Mouse (Mus musculus) spleen, postnatal 10 days (tissue): ENCODE results near the gene Pgam5.

ENCODE experiments used
- DNase-seq, 2 experiments: peaks; one replicate each; pipeline ENCODE4 v3.0.0; 2021 to 2022; ENCODE audit warnings: low spot score in 2 of 2

The Pgam5 gene

GRCm38 (mm10) chr5:110269141-110270101 lies at the start of gene Pgam5:
Gene Pgam5, minus strand, starts transcription at chr5:110269913.
- DNase-seq: peak; percentile 86 to 94

- no peak for DNase-seq
Measured at GRCm38 (mm10) chr5:110313127-110313526, 43.4 kb upstream of the Pgam5 start.

DNA sequence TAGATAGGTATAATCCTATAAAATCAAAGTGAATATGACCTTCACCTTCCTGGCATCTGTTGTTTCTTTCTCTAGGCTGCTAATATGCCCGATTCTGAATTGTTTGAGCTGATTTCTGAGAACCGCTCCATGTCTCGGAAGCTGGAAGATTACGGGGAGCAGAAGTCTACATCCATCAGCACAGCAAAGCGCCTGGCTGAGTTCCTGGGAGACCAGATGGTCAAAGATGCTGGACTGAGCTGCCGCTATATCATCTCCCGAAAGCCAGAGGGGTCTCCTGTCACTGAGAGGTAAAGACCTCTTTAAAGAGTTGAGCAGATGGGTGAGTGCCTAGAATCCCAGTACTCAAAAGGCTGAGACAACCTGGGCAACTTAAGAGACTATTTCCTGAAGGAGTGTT lies 39.1 kb upstream of the Pgam5 start:
- no peak for DNase-seq

DNA sequence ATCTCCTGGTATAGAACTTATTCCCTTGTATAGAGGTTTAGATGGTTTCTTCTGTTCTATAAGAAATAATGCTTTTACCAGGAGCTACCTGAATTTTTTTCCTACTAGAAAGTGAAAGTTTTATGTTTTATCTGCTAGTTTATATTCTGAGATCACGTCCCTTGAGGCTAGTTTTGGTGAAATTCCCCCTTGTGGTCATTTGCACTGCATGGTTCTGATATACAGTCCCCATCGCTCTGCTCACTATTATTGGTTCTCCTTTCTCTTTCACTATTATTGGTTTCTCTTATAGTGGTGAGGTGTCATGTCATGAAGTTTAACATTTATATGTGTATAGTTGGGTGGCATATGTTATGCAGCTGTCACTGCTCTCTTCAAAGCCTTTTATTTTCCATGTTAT lies 30.9 kb upstream of the Pgam5 start:
- no peak for DNase-seq

- DNase-seq: no peak
Measured at GRCm38 (mm10) chr5:110296637-110297036, 26.9 kb upstream of the Pgam5 start.

GRCm38 (mm10) chr5:110291649-110292048 lies 21.9 kb upstream of the Pgam5 start:
- DNase-seq: no peak

DNA sequence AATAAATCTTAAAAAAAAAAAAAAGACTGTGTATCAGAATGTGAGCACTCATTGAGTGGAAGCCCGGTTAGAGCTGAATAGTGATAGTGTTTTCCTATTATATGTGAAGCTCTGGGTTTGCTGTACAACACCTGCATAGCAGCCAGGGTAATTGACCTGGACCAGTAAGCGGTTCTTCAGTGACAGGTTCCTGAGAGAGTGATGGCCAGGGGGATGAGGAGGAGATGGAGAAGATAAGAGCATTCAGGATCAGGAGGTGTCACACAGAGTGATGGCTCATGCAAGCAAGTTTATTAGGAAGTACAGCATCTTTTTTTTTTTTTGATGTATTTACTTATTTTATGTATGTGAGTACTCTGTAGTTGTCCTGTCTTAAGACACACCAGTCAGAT lies 17.4 kb upstream of the Pgam5 start:
- DNase-seq: no peak

DNA sequence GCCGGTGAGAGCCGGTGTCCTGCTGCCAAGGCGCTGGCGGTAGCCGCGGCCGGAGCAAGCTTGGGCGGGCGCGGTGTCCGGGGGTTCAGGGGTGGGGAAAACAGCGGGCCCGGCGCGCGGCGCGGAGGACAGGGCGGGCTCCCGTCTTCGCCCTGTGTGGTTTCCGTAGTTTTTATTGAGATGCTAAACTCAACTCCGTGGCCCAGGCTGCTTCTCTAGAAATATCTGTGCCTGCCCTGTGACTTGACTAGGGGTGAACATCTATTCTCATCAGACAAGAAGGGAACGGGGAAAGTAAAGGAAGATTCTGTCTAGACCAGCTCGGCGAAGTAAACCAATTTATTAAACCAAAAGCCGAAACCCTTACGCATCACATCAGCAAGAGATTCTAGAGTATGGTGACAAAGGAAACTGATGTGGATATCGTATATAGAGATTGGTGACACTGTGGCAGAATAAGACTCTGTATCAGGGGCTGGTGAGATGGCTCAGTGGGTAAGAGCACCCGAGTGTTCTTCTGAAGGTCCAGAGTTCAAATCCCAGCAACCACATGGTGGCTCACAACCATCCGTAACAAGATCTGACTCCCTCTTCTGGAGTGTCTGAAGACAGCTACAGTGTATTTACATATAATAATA lies 16.9 kb upstream of the Pgam5 start:
- DNase-seq: no peak

- DNase-seq: peak; percentile 89 to 93
Measured at GRCm38 (mm10) chr5:110285770-110286445, 16.2 kb upstream of the Pgam5 start, which contains the start of the genes Pxmp2 and Pole. Gene Pxmp2, minus strand, starts transcription at chr5:110286186. Gene Pole, plus strand, starts transcription at chr5:110286306.

DNA sequence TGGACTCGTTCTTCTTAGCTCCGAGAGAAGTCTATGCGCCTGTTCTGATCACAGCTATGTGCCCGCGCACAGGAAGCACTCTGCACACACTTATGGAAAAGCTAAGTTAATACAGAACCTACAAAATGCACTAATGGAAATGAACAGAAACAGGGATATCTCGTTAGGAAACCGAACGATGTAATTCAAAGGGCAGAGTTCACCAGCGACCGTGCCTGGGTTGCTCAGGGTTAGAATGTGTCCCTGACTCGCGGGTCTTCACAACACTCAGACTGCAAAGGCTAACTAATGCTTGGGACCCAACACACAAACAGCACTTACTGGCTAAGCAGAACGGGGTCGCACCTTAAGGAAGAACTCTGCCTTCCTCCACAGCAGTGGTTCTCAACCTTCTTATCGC lies 15.4 kb upstream of the Pgam5 start:
- DNase-seq: peak; percentile 24 to 28

GRCm38 (mm10) chr5:110284536-110284935 lies 14.8 kb upstream of the Pgam5 start:
- peak; percentile 80 to 90 for DNase-seq

DNA sequence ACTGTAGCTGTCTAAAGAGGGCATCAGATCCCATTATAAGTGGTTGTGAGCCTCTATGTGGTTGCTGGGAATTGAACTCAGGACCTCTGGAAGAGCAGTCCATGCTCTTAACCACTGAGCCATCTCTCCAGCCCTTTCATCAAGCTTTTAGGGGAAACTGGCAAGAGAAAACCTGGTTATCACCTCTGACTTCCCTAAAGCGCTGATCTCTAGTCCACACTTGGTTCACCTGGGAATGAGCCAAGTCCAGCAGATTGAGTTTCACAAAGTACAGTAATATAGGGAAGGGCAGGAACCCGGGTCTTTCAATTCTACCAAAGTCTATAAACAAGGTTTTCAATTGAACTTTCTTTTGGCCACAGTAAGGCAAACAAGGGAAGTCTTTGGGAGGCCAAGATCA lies 12.3 kb upstream of the Pgam5 start:
- DNase-seq: no peak

DNA sequence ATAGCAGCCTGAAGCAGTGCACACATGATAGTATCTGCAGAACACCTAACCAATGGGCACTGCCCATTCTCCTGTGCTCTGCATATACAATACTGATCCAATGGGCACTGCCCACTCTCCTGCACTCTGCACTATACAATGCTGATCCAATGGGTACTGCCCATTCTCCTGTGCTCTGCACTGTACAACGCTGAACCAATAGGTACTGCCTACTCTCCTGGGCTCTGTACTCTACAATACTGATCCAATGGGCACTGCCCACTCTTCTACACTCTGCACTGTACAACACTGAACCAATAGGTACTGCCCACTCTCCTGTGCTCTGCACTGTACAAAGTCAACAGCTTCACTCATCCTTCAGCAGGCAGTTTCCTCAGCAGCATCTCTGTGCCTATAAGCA lies 7.2 kb upstream of the Pgam5 start:
- no peak for DNase-seq

DNA sequence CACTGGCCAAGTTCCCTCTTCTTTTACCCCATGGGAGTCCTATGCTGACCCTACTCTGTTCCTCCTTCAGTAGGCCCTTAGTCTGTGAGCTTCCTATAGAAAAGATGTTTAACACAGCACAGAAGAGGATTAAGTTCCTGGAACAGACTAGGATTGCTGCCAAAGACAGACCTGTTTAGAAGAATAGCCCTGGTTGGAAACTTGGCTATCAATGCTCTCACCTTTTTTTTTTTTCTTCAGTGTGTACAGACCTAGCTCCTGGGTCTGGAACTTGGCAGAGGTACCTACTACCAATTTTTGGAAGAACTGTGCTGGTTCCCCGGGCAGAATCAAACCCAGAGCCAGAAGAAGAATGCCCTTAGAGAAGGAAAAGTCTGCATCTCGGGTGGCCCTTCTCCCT lies 6.7 kb upstream of the Pgam5 start:
- no peak for DNase-seq

DNA sequence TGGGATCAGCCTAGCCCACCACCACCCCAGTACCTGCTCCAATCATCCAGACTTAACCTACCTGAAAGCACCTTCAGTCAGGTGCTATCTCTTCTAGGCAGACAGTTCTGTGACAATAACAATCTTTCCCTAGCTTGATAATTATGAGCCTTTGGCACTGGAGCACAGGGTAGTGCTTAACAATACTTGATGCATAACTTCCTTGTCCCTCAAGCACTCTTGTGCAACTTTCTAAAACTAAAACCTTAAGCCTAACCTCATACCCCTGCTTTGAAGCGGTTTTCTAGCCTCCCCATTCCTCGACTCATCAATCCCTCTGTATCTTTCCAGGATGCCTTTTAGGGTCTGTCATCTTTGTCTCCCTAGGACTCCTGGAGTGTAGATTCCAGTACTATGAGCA lies 5.1 kb upstream of the Pgam5 start:
- DNase-seq: no peak

DNA sequence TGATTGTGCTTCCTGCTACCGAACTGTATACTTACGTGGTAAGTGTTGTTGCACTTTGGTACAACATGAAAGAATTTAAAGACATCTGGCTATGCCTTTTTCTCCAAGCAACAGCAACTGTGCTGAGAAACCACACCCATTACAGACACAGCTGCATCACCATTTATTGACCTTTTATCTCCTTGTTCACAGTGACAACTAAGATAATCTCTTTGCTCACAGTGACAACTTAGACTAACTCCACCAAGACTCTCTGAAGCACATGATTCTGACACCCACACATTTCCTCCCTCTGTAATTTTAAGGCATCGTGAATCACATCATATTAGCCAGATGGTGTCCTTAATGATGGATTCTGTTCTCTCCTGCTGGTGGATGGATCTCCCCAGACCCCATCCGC lies 4.4 kb upstream of the Pgam5 start:
- no peak for DNase-seq

- no peak for DNase-seq
Measured at GRCm38 (mm10) chr5:110270242-110270641, 529 bp upstream of the Pgam5 start.

- DNase-seq: no peak
Measured at GRCm38 (mm10) chr5:110266941-110267340, 2.8 kb downstream of the Pgam5 start.

GRCm38 (mm10) chr5:110244091-110244490 lies 25.6 kb downstream of the Pgam5 start:
- DNase-seq: no peak

DNA sequence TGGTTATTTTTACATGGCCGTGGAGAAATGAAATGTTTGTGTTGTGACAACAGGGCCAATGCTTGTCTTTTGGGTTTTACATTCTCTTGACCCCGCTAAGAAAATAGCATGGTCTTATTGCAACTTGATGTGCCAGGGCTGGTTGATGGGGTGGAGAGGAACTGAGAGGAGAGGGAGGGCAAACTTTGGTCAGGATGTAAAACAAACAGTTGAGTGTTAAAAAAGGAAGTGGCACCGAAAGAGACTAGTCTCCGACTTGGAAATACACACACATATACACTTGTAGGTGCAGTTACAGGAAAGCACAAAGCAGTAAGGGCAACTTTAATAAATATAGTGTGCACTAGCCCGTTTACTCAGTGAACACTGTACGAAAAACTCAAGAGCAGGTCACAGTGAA lies 37.4 kb downstream of the Pgam5 start:
- peak in 1 of 2 experiments; percentile 26 for DNase-seq

DNA sequence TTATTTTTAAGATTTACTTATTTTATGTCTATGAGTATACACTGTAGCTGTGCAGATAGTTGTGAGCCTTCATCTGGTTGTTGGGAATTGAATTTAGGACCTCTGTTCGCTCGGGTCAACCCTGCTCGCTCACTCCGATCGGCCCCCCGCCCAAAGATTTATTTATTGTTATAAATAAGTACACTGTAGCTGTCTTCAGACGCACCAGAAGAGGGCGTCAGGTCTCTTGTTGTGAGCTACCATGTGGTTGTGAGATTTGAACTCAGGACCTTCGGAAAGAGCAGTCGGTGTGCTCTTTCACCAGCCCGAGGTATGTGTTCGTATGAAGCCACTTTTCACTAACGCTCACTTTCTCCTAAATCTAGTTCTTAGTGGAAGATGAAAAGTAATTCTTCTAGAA lies 38.1 kb downstream of the Pgam5 start:
- DNase-seq: peak; percentile 19 to 52

GRCm38 (mm10) chr5:110230780-110231461 lies 38.8 kb downstream of the Pgam5 start, which contains the start of gene Ankle2:
Gene Ankle2, plus strand, starts transcription at chr5:110231004.
- peak; percentile 97 for DNase-seq
